ENCODE assay signal across 7 mouse cellular contexts in the genomic region with DNA sequence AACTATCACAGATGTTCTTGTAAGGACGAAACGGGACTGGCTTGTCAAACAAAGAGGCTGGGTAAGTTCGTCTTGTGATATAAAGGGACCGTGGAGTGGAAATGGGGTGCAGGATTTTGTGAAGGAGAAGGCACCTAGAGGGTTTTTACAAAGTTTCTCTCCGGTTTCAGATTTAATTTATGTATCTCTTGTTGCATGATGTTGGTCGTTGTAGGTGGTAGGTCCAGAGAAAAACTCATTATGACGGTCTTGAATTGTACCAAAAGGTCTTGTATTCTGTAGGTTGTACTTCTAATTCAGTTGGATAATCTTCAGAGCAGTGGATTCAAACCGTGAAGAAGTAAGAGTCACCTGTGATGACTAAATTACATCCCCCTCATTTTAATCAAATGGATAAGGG. TPM values are rescaled to one million over a fixed set of nuclear protein-coding genes. Genes with fewer than 3 reads are reported as not detected.
DNase-seq lines count a peak whose midpoint lies in the region; ATAC-seq and TF ChIP-seq lines count a peak whose summit lies in the region.

No protein-coding gene starts in this region.

- peak overlapping the region; percentile 100 for H3K9ac ChIP-seq in lung, embryonic 15.5 days
- H3K9ac ChIP-seq in limb, embryonic 11.5 days (ENCODE audit: low read length) = peak overlapping the region; percentile 98

- H3K27ac ChIP-seq in lung, embryonic 15.5 days = peak overlapping the region; percentile 99
- peak overlapping the region; percentile 78 for H3K27ac ChIP-seq in embryonic fibroblast, embryonic 13.5 days (ENCODE audit: insufficient read depth, low read length)
- H3K27ac ChIP-seq in limb, embryonic 11.5 days (replicated peaks; ENCODE audit: low read depth, low read length) = no peak overlapping the region
- peak overlapping the region; percentile 53 for H3K27ac ChIP-seq in olfactory bulb, adult 2 months (ENCODE audit: insufficient read depth, low read depth, low read length)

- H3K4me1 ChIP-seq in lung, embryonic 15.5 days = peaks cover 47% of the 10 kb centered on the region
- peaks cover 22% of the 10 kb centered on the region for H3K4me1 ChIP-seq in embryonic fibroblast, embryonic 13.5 days (ENCODE audit: control insufficient read depth, insufficient read depth, low read length)
- peaks cover 9% of the 10 kb centered on the region for H3K4me1 ChIP-seq in limb, embryonic 11.5 days (ENCODE audit: control insufficient read depth, insufficient read depth, low read length)
- peaks cover 5% of the 10 kb centered on the region for H3K4me1 ChIP-seq in olfactory bulb, adult 2 months (ENCODE audit: control insufficient read depth, insufficient read depth, low read length)

- H3K27me3 ChIP-seq in lung, embryonic 15.5 days = no peaks in the 10 kb centered on the region
- no peaks in the 10 kb centered on the region for H3K27me3 ChIP-seq in limb, embryonic 11.5 days (ENCODE audit: control insufficient read depth, insufficient read depth, low read length)

- H3K4me2 ChIP-seq in lung, embryonic 15.5 days = peak overlapping the region; percentile 79
- H3K4me2 ChIP-seq in limb, embryonic 11.5 days (ENCODE audit: low read depth, severe bottlenecking) = peak overlapping the region; percentile 93

- TF ChIP-seq CTCF in embryonic fibroblast, embryonic 13.5 days (IDR thresholded peaks at IDR 0.05; ENCODE audit: borderline replicate concordance, insufficient read depth, low read length) = no peak
- TF ChIP-seq CTCF in olfactory bulb, adult 2 months (IDR thresholded peaks at IDR 0.05; ENCODE audit: insufficient read depth, low read depth, low read length) = no peak

- no peak for TF ChIP-seq POLR2A in embryonic fibroblast, embryonic 13.5 days (IDR thresholded peaks at IDR 0.05; ENCODE audit: low read depth, low read length)
- TF ChIP-seq POLR2A in olfactory bulb, adult 2 months (IDR thresholded peaks at IDR 0.05; ENCODE audit: insufficient read depth, low read depth, low read length) = no peak

- H3K9me3 ChIP-seq in lung, embryonic 15.5 days = no peaks in the 10 kb centered on the region
- no peaks in the 10 kb centered on the region for H3K9me3 ChIP-seq in limb, embryonic 11.5 days (ENCODE audit: control insufficient read depth, low read length)

- peak overlapping the region; percentile 97 for H3K4me3 ChIP-seq in lung, embryonic 15.5 days
- peak overlapping the region; percentile 82 for H3K4me3 ChIP-seq in embryonic fibroblast, embryonic 13.5 days (ENCODE audit: insufficient read depth, low read length)
- peak overlapping the region; percentile 100 for H3K4me3 ChIP-seq in limb, embryonic 11.5 days (ENCODE audit: low read depth, low read length)
- H3K4me3 ChIP-seq in olfactory bulb, adult 2 months (ENCODE audit: insufficient read depth, low read depth, low read length) = peak overlapping the region; percentile 89

- no peak for DNase-seq in lung, postnatal 14 days
- no peak for DNase-seq in limb, embryonic 11.5 days (ENCODE audit: low spot score)
- DNase-seq in cerebellum, adult 9-10 months = no peak
- DNase-seq in frontal cortex, postnatal 10 days (ENCODE audit: low spot score in 2 of 2) = no peak

- WGBS in lung, embryonic 15.5 days = 2% methylated on average over 8 of the region's 8 CpGs
- 4% methylated on average over 8 of the region's 8 CpGs for WGBS in limb, embryonic 11.5 days
- under 1% methylated on average over 8 of the region's 8 CpGs for WGBS in olfactory bulb, adult 2 months

- no peak for ATAC-seq in lung, embryonic 15.5 days (ENCODE audit: borderline replicate concordance, extremely low read depth, low FRiP score, low TSS enrichment)
- no peak for ATAC-seq in limb, embryonic 11.5 days (ENCODE audit: insufficient number of reproducible peaks, low FRiP score, low TSS enrichment, low read depth)

- H3K36me3 ChIP-seq in lung, embryonic 15.5 days = peaks cover 35% of the 10 kb centered on the region
- peaks cover 4% of the 10 kb centered on the region; the same call in 1 of the 2 replicates for H3K36me3 ChIP-seq in limb, embryonic 11.5 days (ENCODE audit: control insufficient read depth, insufficient read depth, low read length)

RNA-seq across cellular contexts. Expression of a gene that starts 1.4 kb away (rescaled TPM):
- 64.5 and 65.2 TPM in 2 replicates for polyA plus RNA-seq in lung, embryonic 15.5 days (2015; fragmentation: Nextera tagmentation; extraction: Ambion mirVana)
- polyA plus RNA-seq in embryonic fibroblast, embryonic 13.5 days (2011; ENCODE audit: insufficient read length, low read depth, missing spikeins) = 109 and 118 TPM in 2 replicates
- polyA plus RNA-seq in limb, embryonic 11.5 days (2014; fragmentation: Nextera tagmentation; extraction: Ambion mirVana) = 63.2 and 67.9 TPM in 2 replicates
- 157 and 245 TPM in 2 replicates for polyA plus RNA-seq in olfactory bulb, adult 2 months (2012; ENCODE audit: insufficient read depth, insufficient read length, low replicate concordance, missing spikeins)

RNA-seq across cellular contexts. Expression of a gene that starts 27.8 kb away (rescaled TPM):
- 3.1 and 5.7 TPM in 2 replicates for polyA plus RNA-seq in lung, embryonic 15.5 days (2015; fragmentation: Nextera tagmentation; extraction: Ambion mirVana)
- 18.9 and 26.4 TPM in 2 replicates for polyA plus RNA-seq in embryonic fibroblast, embryonic 13.5 days (2011; ENCODE audit: insufficient read length, low read depth, missing spikeins)
- polyA plus RNA-seq in limb, embryonic 11.5 days (2014; fragmentation: Nextera tagmentation; extraction: Ambion mirVana) = 0.29 and 0.71 TPM in 2 replicates
- polyA plus RNA-seq in olfactory bulb, adult 2 months (2012; ENCODE audit: insufficient read depth, insufficient read length, low replicate concordance, missing spikeins) = not detected in 2 replicates

RNA-seq across cellular contexts. Expression of a gene that starts 35.2 kb away (rescaled TPM):
- 65.3 and 69.2 TPM in 2 replicates for polyA plus RNA-seq in lung, embryonic 15.5 days (2015; fragmentation: Nextera tagmentation; extraction: Ambion mirVana)
- polyA plus RNA-seq in embryonic fibroblast, embryonic 13.5 days (2011; ENCODE audit: insufficient read length, low read depth, missing spikeins) = 71.5 and 86.4 TPM in 2 replicates
- polyA plus RNA-seq in limb, embryonic 11.5 days (2014; fragmentation: Nextera tagmentation; extraction: Ambion mirVana) = 78.7 and 81.8 TPM in 2 replicates
- polyA plus RNA-seq in olfactory bulb, adult 2 months (2012; ENCODE audit: insufficient read depth, insufficient read length, low replicate concordance, missing spikeins) = not detected in 2 replicates
